Mouse (Mus musculus) liver, postnatal 0 days (tissue): ENCODE measurements around the gene Shroom4.

Source experiments
- CTCF ChIP-seq: sonication (generic); IDR thresholded peaks from 2 replicates; pipeline ENCODE4 v1.5.1; 2016; ENCODE audit warnings: antibody characterized with exemption, low read depth
- EP300 ChIP-seq: IDR thresholded peaks from 2 replicates; pipeline ENCODE4 v1.6.1; 2016; ENCODE audit warnings: antibody characterized with exemption, low read depth, mild to moderate bottlenecking

- TF ChIP-seq EP300, result no peak
- no peak for TF ChIP-seq CTCF
Observed at GRCm38 (mm10) chrX:6536636-6537035, 137.0 kb downstream of the Shroom4 start.
